Mouse (Mus musculus): ENCODE data around the gene Tmem88. TPM values are rescaled to one million over a fixed set of nuclear protein-coding genes. Genes with fewer than 3 reads are reported as not detected.
A peak's percentile ranks its signal among the peaks of the same experiment; 100 is the strongest.

The Tmem88 gene
- total and polyA plus RNA-seq, 2 experiments, result 1.3 to 8.5 TPM

- 61% methylated on average over 3 of the region's 3 CpGs for WGBS
- DNase-seq (ENCODE audit: extremely low read depth, low read depth, low spot score), result no peak
- H3K4me1 ChIP-seq (ENCODE audit: control insufficient read depth, insufficient read depth, low read length), result peaks cover 10% of the 10 kb centered on the region
- H3K36me3 ChIP-seq (ENCODE audit: control insufficient read depth, insufficient read depth, low read length), result no peaks in the 10 kb centered on the region
- H3K4me3 ChIP-seq (ENCODE audit: insufficient read depth, low read depth, low read length), result no peak overlapping the region
- H3K27me3 ChIP-seq (ENCODE audit: control insufficient read depth, insufficient read depth, low read length), result no peaks in the 10 kb centered on the region
- H3K9ac ChIP-seq (ENCODE audit: low read depth, low read length), result no peak overlapping the region
- H3K27ac ChIP-seq (replicated peaks; ENCODE audit: insufficient read depth, low read depth, low read length), result no peak overlapping the region
- TF ChIP-seq POLR2A (IDR thresholded peaks at IDR 0.05; ENCODE audit: extremely low read depth, insufficient read depth, low read length) (no peak), CTCF (IDR thresholded peaks at IDR 0.05; ENCODE audit: low read depth, low read length) (peak; percentile 27; the same call in 1 of the 2 replicates)
- H3K79me2 ChIP-seq (ENCODE audit: control insufficient read depth, insufficient read depth, low read length), result no peaks in the 10 kb centered on the region; the same call in 1 of the 2 replicates
These were observed 25.3 kb downstream of the Tmem88 start for GRCm38 (mm10) chr11:69372780-69373170.

DNA sequence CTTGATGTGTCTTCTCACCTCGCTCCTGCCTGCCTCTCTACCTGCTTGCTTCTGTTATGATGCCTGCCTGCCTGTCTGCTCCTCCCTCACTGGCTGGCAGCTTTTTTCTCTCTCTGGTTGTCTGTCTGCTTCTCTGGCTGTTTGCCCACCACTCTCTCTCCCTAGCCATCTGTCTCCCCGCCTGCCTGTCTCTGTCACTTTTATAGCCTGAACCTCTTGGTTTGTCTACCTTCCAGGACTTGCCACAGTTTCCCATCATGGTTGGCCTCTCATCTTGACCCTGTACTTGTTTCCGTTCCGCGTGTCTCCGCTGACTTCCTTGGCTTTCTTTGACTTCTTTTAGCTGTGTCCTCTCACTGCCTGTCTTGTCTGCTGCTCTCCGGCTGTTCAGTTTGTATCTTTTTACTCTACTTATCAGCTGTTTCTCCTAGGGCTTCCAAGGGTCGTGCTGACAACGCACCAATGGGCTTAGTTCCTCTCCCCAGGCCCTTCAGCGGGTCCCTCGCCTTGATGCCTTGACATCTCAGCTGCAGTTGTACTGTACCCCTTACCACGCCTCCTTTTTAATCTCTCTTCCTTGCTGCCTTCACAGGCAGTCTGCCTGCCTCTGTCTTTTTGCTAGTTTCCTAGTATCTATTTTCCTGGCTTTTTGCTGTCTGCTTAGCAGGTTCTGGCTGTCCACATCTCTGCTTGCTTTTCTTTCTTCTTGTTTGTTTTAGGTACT lies 25.8 kb downstream of the Tmem88 start:
- H3K4me3 ChIP-seq (ENCODE audit: insufficient read depth, low read depth, low read length), result no peak overlapping the region
- no peak overlapping the region for H3K27ac ChIP-seq (replicated peaks; ENCODE audit: insufficient read depth, low read depth, low read length)
- WGBS, result 79% methylated on average over 12 of the region's 12 CpGs
- TF ChIP-seq CTCF (IDR thresholded peaks at IDR 0.05; ENCODE audit: low read depth, low read length), result no peak
- TF ChIP-seq POLR2A (IDR thresholded peaks at IDR 0.05; ENCODE audit: extremely low read depth, insufficient read depth, low read length), result no peak
- H3K27me3 ChIP-seq (ENCODE audit: control insufficient read depth, insufficient read depth, low read length), result no peaks in the 10 kb centered on the region
- no peak for DNase-seq (ENCODE audit: extremely low read depth, low read depth, low spot score)
- H3K4me1 ChIP-seq (ENCODE audit: control insufficient read depth, insufficient read depth, low read length), result peaks cover 11% of the 10 kb centered on the region
- no peak overlapping the region for H3K9ac ChIP-seq (ENCODE audit: low read depth, low read length)
- H3K36me3 ChIP-seq (ENCODE audit: control insufficient read depth, insufficient read depth, low read length), result no peaks in the 10 kb centered on the region
- no peaks in the 10 kb centered on the region; the same call in 1 of the 2 replicates for H3K79me2 ChIP-seq (ENCODE audit: control insufficient read depth, insufficient read depth, low read length)

- Histone ChIP-seq H3K36me3 (ENCODE audit: control insufficient read depth, insufficient read depth, low read length) (no peaks in the 10 kb centered on the region), H3K9ac (ENCODE audit: low read depth, low read length) (no peak overlapping the region), H3K27ac (replicated peaks; ENCODE audit: insufficient read depth, low read depth, low read length) (no peak overlapping the region), H3K27me3 (ENCODE audit: control insufficient read depth, insufficient read depth, low read length) (no peaks in the 10 kb centered on the region), H3K79me2 (ENCODE audit: control insufficient read depth, insufficient read depth, low read length) (no peaks in the 10 kb centered on the region; the same call in 1 of the 2 replicates), H3K4me3 (ENCODE audit: insufficient read depth, low read depth, low read length) (no peak overlapping the region), H3K4me1 (ENCODE audit: control insufficient read depth, insufficient read depth, low read length) (peaks cover 7% of the 10 kb centered on the region)
- DNase-seq (ENCODE audit: extremely low read depth, low read depth, low spot score), result no peak
- WGBS, result 74% methylated on average over 12 of the region's 12 CpGs
- no peak for TF ChIP-seq CTCF (IDR thresholded peaks at IDR 0.05; ENCODE audit: low read depth, low read length)
- no peak for TF ChIP-seq POLR2A (IDR thresholded peaks at IDR 0.05; ENCODE audit: extremely low read depth, insufficient read depth, low read length)
These were observed 26.4 kb downstream of the Tmem88 start for GRCm38 (mm10) chr11:69371601-69372000.

GRCm38 (mm10) chr11:69370817-69371215 lies 27.2 kb downstream of the Tmem88 start:
- Histone ChIP-seq H3K4me1 (ENCODE audit: control insufficient read depth, insufficient read depth, low read length) (peaks cover 9% of the 10 kb centered on the region), H3K27ac (replicated peaks; ENCODE audit: insufficient read depth, low read depth, low read length) (peak overlapping the region; percentile 1; the same call in 1 of the 2 replicates), H3K4me3 (ENCODE audit: insufficient read depth, low read depth, low read length) (no peak overlapping the region), H3K36me3 (ENCODE audit: control insufficient read depth, insufficient read depth, low read length) (no peaks in the 10 kb centered on the region), H3K79me2 (ENCODE audit: control insufficient read depth, insufficient read depth, low read length) (no peaks in the 10 kb centered on the region; the same call in 1 of the 2 replicates), H3K9ac (ENCODE audit: low read depth, low read length) (no peak overlapping the region), H3K27me3 (ENCODE audit: control insufficient read depth, insufficient read depth, low read length) (no peaks in the 10 kb centered on the region)
- TF ChIP-seq POLR2A (IDR thresholded peaks at IDR 0.05; ENCODE audit: extremely low read depth, insufficient read depth, low read length) (no peak), CTCF (IDR thresholded peaks at IDR 0.05; ENCODE audit: low read depth, low read length) (no peak)
- 12% methylated on average over 9 of the region's 9 CpGs for WGBS
- peak; percentile 61 for DNase-seq (ENCODE audit: extremely low read depth, low read depth, low spot score)

DNA sequence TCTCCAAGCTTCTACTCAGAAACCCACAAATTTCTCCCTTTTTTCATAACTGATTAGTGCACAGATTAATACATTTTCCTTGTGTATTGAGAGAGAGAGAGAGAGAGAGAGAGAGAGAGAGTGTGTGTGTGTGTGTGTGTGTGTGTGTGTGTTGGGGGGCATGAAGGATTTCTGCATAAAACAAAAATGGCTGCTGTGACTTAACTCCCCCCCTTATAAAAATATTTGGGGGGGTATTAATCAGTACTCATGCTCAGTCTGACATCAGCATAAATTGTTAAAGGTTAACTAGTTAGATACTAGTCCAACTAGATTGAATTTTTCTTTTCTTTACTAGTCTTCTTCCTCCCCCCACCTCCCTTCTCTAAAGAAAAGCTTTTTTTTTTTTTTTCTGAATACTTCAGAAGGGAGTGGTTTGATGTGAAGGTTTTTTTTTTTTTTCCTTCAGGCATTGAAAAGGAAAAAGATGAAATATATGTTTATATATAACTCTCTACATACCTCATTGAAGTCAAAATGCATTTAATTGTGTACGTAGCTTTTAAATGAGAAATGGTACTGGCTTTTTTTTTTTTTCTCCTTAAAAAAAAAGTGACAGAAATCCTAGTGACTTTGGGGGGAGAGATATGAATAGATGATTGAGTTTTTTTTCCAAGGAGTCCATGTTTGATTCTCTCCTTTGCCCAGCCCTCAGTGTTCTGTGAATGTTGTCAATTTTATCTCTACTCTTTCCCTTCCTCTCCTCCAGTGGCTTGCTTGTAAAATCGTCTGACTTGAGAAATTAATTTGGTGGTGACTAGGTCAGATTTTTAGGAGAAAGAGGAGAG lies 27.8 kb downstream of the Tmem88 start:
- Histone ChIP-seq H3K9ac (ENCODE audit: low read depth, low read length) (no peak overlapping the region), H3K27me3 (ENCODE audit: control insufficient read depth, insufficient read depth, low read length) (no peaks in the 10 kb centered on the region), H3K4me1 (ENCODE audit: control insufficient read depth, insufficient read depth, low read length) (peaks cover 15% of the 10 kb centered on the region), H3K27ac (replicated peaks; ENCODE audit: insufficient read depth, low read depth, low read length) (peak overlapping the region; percentile 1; the same call in 1 of the 2 replicates), H3K79me2 (ENCODE audit: control insufficient read depth, insufficient read depth, low read length) (no peaks in the 10 kb centered on the region; the same call in 1 of the 2 replicates), H3K4me3 (ENCODE audit: insufficient read depth, low read depth, low read length) (no peak overlapping the region), H3K36me3 (ENCODE audit: control insufficient read depth, insufficient read depth, low read length) (no peaks in the 10 kb centered on the region)
- no peak for TF ChIP-seq CTCF (IDR thresholded peaks at IDR 0.05; ENCODE audit: low read depth, low read length)
- no peak for TF ChIP-seq POLR2A (IDR thresholded peaks at IDR 0.05; ENCODE audit: extremely low read depth, insufficient read depth, low read length)
- 40% methylated on average over 2 of the region's 2 CpGs for WGBS
- no peak for DNase-seq (ENCODE audit: extremely low read depth, low read depth, low spot score)
